Mouse (Mus musculus) B cell, adult 2 months (primary cell): ENCODE data around the gene Coa4.

Source experiments
- DNase-seq, 2 experiments: peaks; one replicate each; pipeline ENCODE4 v3.0.0; 2022

Gene Coa4

DNA sequence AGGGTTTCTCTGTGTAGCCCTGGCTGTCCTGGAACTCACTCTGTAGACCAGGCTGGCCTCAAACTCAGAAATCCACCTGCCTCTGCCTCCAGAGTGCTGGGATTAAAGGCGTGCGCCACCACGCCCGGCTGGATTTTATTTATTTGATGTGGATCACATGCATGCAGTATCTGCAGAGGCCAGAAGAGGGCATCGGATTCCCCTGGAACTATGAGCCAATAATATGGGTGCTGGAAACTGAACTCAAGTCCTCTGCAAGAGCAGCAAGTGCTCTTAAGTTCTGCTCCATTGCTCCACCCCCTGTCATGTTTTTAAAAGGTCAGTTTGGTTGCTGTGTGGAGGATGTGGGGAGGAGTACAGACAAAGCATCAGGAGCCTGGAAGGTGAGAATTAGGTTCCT, 30.4 kb downstream of the Coa4 start:
- DNase-seq = peak; percentile 5 to 16

DNA sequence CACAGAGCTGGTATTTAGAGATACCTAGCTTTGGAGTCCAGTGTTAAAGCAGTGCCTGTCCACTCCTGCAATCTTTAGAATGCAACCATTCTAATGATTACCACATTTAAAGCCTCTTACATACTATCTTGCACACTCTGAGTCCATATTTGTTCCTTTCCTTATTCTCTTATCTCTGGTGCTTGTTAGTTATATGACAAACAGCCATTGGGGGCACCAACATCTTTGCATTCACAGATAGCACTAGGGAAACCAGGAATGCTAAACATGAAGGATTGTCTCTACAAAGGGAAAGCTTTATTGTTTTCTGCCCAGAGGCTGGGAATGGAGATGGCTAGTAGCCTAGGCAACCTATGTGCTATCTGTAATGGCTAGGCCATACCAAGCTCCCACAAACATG, 33.0 kb downstream of the Coa4 start:
- DNase-seq = no peak

- no peak for DNase-seq
These were observed 34.3 kb downstream of the Coa4 start for GRCm38 (mm10) chr7:100570930-100571715.

- no peak for DNase-seq
These were observed 35.2 kb downstream of the Coa4 start for GRCm38 (mm10) chr7:100572061-100572460.

- no peak for DNase-seq
These were observed 35.8 kb downstream of the Coa4 start for GRCm38 (mm10) chr7:100572704-100573103.

DNA sequence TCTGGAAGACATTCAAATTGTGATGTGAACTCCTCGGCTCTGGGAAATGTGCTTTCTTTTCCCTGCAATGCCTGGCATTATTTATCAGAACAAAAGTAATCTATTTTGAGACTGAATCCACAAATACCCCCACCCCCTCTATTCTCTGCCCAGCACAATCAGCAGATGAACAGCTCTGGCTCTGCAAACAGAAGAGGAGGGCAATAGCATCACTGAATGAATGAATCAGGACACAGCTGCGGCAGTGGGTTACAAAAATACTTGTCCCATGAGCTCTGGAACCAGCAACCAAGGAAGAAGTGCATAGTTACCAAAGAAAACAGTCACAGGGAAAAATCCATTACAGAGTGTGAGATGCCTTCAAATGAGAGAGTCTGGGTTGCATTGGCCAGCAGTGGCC, 41.9 kb downstream of the Coa4 start:
- no peak for DNase-seq

- DNase-seq = no peak
These were observed 45.4 kb downstream of the Coa4 start for GRCm38 (mm10) chr7:100582235-100582634.

- DNase-seq = peak; percentile 92
These were observed 45.9 kb downstream of the Coa4 start for GRCm38 (mm10) chr7:100582727-100583236.

- DNase-seq = no peak
These were observed 52.9 kb downstream of the Coa4 start for GRCm38 (mm10) chr7:100589816-100590215.
